Mouse (Mus musculus) lung, embryonic 16.5 days (tissue): ENCODE data around the gene Szrd1. TPM values are rescaled to one million over a fixed set of nuclear protein-coding genes. Genes with fewer than 3 reads are reported as not detected.
"Not testable (repeated sequence)": the region's sequence is repeated elsewhere in the genome, so short reads cannot be mapped to it uniquely, and the experiment has no call there.

Experiments
- ATAC-seq: fragments of 200-750 bp; cut with Nextera tagmentation; 2 replicates; pipeline ENCODE4 v1.8.0; 2017; ENCODE audit warnings: low read depth, mild to moderate bottlenecking, moderate library complexity
- H3K27ac ChIP-seq: fragments of 300-500 bp; sonication (generic); 2 replicates; pipeline ENCODE4 v1.5.1; 2014; ENCODE audit warnings: mild to moderate bottlenecking, control low read depth, low read length
- H3K27me3 ChIP-seq: fragments of 300-500 bp; sonication (generic); 2 replicates; pipeline ENCODE4 v1.6.1; 2014; ENCODE audit warnings: low read depth, low read length, mixed read lengths; ENCODE audit not compliant: control insufficient read depth, insufficient read depth
- H3K36me3 ChIP-seq: fragments of 300-500 bp; sonication (generic); 2 replicates; pipeline ENCODE4 v1.6.1; 2014; ENCODE audit warnings: low read length; ENCODE audit not compliant: control insufficient read depth, insufficient read depth
- H3K4me1 ChIP-seq: fragments of 300-500 bp; sonication (generic); replicated peaks from 2 replicates; pipeline ENCODE4 v1.6.1; 2014; ENCODE audit warnings: low read length, mixed read lengths; ENCODE audit not compliant: control insufficient read depth, insufficient read depth
- H3K4me2 ChIP-seq: fragments of 300-500 bp; sonication (generic); 2 replicates; pipeline ENCODE4 v1.6.1; 2014; ENCODE audit warnings: low read depth, low read length, control low read depth
- H3K4me3 ChIP-seq: fragments of 300-500 bp; sonication (generic); 2 replicates; pipeline ENCODE4 v1.5.1; 2014; ENCODE audit warnings: mild to moderate bottlenecking, low read length, control low read depth
- H3K9ac ChIP-seq: fragments of 300-500 bp; sonication (generic); 2 replicates; pipeline ENCODE4 v1.6.1; 2014; ENCODE audit warnings: low read length, control low read depth
- H3K9me3 ChIP-seq: fragments of 300-500 bp; sonication (generic); 2 replicates; pipeline ENCODE4 v1.6.1; 2016; ENCODE audit warnings: low read length; ENCODE audit not compliant: control insufficient read depth
- WGBS: fragments of 180-500 bp; shearing (Covaris S2); extraction: QIAGEN DNeasy Blood & Tissue Kit; methylation state at CpG from one replicate; pipeline ENCODE4 v1.1.7; 2014; 5-methylcytosine and 5-hydroxymethylcytosine counted together
- polyA plus RNA-seq: library from polyadenylated mRNA; unstranded; fragments of >200 nt; fragmentation: Nextera tagmentation; extraction: Ambion mirVana; gene quantifications from 2 replicates; pipeline ENCODE4 v1.2.1, GENCODE M21; 2015

Szrd1 gene
- polyA plus RNA-seq, 1 experiment from 2014 or later, result 44.6 TPM

- ATAC-seq, result no peak
- Histone ChIP-seq H3K9me3 (no peaks in the 10 kb centered on the region), H3K36me3 (0 out of 2 replicates have a peak, but pooled peaks cover 2% of the 10 kb centered on the region), H3K4me1 (peaks cover 5% of the 10 kb centered on the region), H3K27me3 (no peaks in the 10 kb centered on the region), H3K4me2 (no peak overlapping the region), H3K9ac (no peak overlapping the region), H3K27ac (no peak overlapping the region), H3K4me3 (no peak overlapping the region)
- 66% methylated on average over 4 of the region's 4 CpGs for WGBS
Measured at GRCm38 (mm10) chr4:141157485-141157884, 17.9 kb upstream of the Szrd1 start.

GRCm38 (mm10) chr4:141149116-141149515, 9.5 kb upstream of the Szrd1 start:
- peak overlapping the region; percentile 99 for H3K4me3 ChIP-seq
- 20% methylated on average over 7 of the region's 7 CpGs for WGBS
- peak overlapping the region; percentile 97 for H3K9ac ChIP-seq
- no peaks in the 10 kb centered on the region for H3K27me3 ChIP-seq
- no peaks in the 10 kb centered on the region for H3K9me3 ChIP-seq
- no peaks in the 10 kb centered on the region for H3K36me3 ChIP-seq
- no peak overlapping the region for H3K27ac ChIP-seq
- no peak for ATAC-seq
- H3K4me2 ChIP-seq, result peak overlapping the region; percentile 73
- H3K4me1 ChIP-seq, result peaks cover 16% of the 10 kb centered on the region

- Histone ChIP-seq H3K9me3 (no peaks in the 10 kb centered on the region), H3K4me1 (peaks cover 16% of the 10 kb centered on the region), H3K27ac (peak overlapping the region; percentile 75), H3K27me3 (no peaks in the 10 kb centered on the region), H3K4me2 (peak overlapping the region; percentile 73), H3K36me3 (no peaks in the 10 kb centered on the region), H3K4me3 (peak overlapping the region; percentile 99), H3K9ac (peak overlapping the region; percentile 97)
- WGBS, result under 1% methylated on average over 66 of the region's 66 CpGs
- ATAC-seq, result peak; percentile 79
Measured at GRCm38 (mm10) chr4:141148009-141148801, 8.6 kb upstream of the Szrd1 start.

- H3K4me2 ChIP-seq, result peak within 1 kb of the TSS; percentile 73
- no peaks in the 10 kb centered on the region for H3K36me3 ChIP-seq
- peaks cover 21% of the 10 kb centered on the region for H3K4me1 ChIP-seq
- H3K4me3 ChIP-seq, result peak within 1 kb of the TSS; percentile 99
- no peaks in the 10 kb centered on the region for H3K9me3 ChIP-seq
- H3K27me3 ChIP-seq, result no peaks in the 10 kb centered on the region
- H3K27ac ChIP-seq, result peak within 1 kb of the TSS; percentile 95
- H3K9ac ChIP-seq, result peak within 1 kb of the TSS; percentile 97
- ATAC-seq, result peak; percentile 91
- 6% methylated on average over 58 of the region's 58 CpGs for WGBS
Measured at GRCm38 (mm10) chr4:141147112-141148008, 7.8 kb upstream of the Szrd1 start, which contains the start of gene Fbxo42. Fbxo42 (plus strand) TSS chr4:141147913.

GRCm38 (mm10) chr4:141146491-141147033, 7.0 kb upstream of the Szrd1 start:
- H3K9ac ChIP-seq, result no peak overlapping the region; the same call in 1 of the 2 replicates
- H3K4me1 ChIP-seq, result peaks cover 21% of the 10 kb centered on the region
- H3K27me3 ChIP-seq, result no peaks in the 10 kb centered on the region
- H3K36me3 ChIP-seq, result no peaks in the 10 kb centered on the region
- H3K27ac ChIP-seq, result peak overlapping the region; percentile 95; the same call in 1 of the 2 replicates
- H3K9me3 ChIP-seq, result no peaks in the 10 kb centered on the region
- no peak overlapping the region; the same call in 1 of the 2 replicates for H3K4me3 ChIP-seq
- no peak for ATAC-seq
- WGBS, result 92% methylated on average over 6 of the region's 6 CpGs
- H3K4me2 ChIP-seq, result peak overlapping the region; percentile 66

- not testable (repeated sequence) for H3K4me3 ChIP-seq, H3K27me3 ChIP-seq, H3K9me3 ChIP-seq, ATAC-seq, H3K9ac ChIP-seq, H3K36me3 ChIP-seq, H3K27ac ChIP-seq, H3K4me2 ChIP-seq
- peaks cover 21% of the 10 kb centered on the region for H3K4me1 ChIP-seq
- 87% methylated on average over 9 of the region's 16 CpGs for WGBS
Measured at GRCm38 (mm10) chr4:141145124-141145523, 5.5 kb upstream of the Szrd1 start.

GRCm38 (mm10) chr4:141142285-141142811, 2.8 kb upstream of the Szrd1 start:
- no peaks in the 10 kb centered on the region for H3K27me3 ChIP-seq
- ATAC-seq, result no peak
- H3K36me3 ChIP-seq, result no peaks in the 10 kb centered on the region
- no peak overlapping the region for H3K4me3 ChIP-seq
- H3K27ac ChIP-seq, result no peak overlapping the region; the same call in 1 of the 2 replicates
- WGBS, result 23% methylated on average over 9 of the region's 9 CpGs
- H3K9me3 ChIP-seq, result no peaks in the 10 kb centered on the region
- H3K9ac ChIP-seq, result peak overlapping the region; percentile 57
- peaks cover 19% of the 10 kb centered on the region for H3K4me1 ChIP-seq
- peak overlapping the region; percentile 46 for H3K4me2 ChIP-seq

- Histone ChIP-seq H3K9ac (no peak overlapping the region), H3K9me3 (no peaks in the 10 kb centered on the region), H3K4me1 (peaks cover 25% of the 10 kb centered on the region), H3K27ac (no peak overlapping the region), H3K4me2 (no peak overlapping the region), H3K4me3 (no peak overlapping the region), H3K27me3 (no peaks in the 10 kb centered on the region), H3K36me3 (no peaks in the 10 kb centered on the region)
- WGBS, result 88% methylated on average over 6 of the region's 6 CpGs
- no peak for ATAC-seq
Measured at GRCm38 (mm10) chr4:141140967-141141366, 1.4 kb upstream of the Szrd1 start.
